Mouse (Mus musculus) intestine, embryonic 16.5 days (tissue): Measurements from ENCODE around the gene Idnk. TPM values are rescaled to one million over a fixed set of nuclear protein-coding genes. Genes with fewer than 3 reads are reported as not detected.
"Not testable (repeated sequence)": the region's sequence is repeated elsewhere in the genome, so short reads cannot be mapped to it uniquely, and the experiment has no call there.

Experiments used
- ATAC-seq: fragments of 200-750 bp; cut with Nextera tagmentation; 2 replicates; pipeline ENCODE4 v1.8.0; 2017; ENCODE audit warnings: moderate TSS enrichment, moderate library complexity
- H3K27ac ChIP-seq: fragments of 300-500 bp; sonication (generic); 2 replicates; pipeline ENCODE4 v1.5.1; 2014; ENCODE audit warnings: mild to moderate bottlenecking, low read length
- H3K27me3 ChIP-seq: fragments of 300-500 bp; sonication (generic); replicated peaks from 2 replicates; pipeline ENCODE4 v1.6.1; 2014; ENCODE audit warnings: low read length, control low read depth, mixed read lengths; ENCODE audit not compliant: control insufficient read depth, insufficient read depth
- H3K36me3 ChIP-seq: fragments of 300-500 bp; sonication (generic); 2 replicates; pipeline ENCODE4 v1.6.1; 2014; ENCODE audit warnings: low read length, control low read depth; ENCODE audit not compliant: control insufficient read depth, insufficient read depth
- H3K4me1 ChIP-seq: fragments of 300-500 bp; sonication (generic); 2 replicates; pipeline ENCODE4 v1.6.1; 2014; ENCODE audit warnings: low read length, control low read depth, mixed read lengths; ENCODE audit not compliant: control insufficient read depth, insufficient read depth
- H3K4me2 ChIP-seq: fragments of 300-500 bp; sonication (generic); 2 replicates; pipeline ENCODE4 v1.6.1; 2014; ENCODE audit warnings: low read depth, low read length, control low read depth
- H3K4me3 ChIP-seq: fragments of 300-500 bp; sonication (generic); 2 replicates; pipeline ENCODE4 v1.5.1; 2014; ENCODE audit warnings: mild to moderate bottlenecking, low read length
- H3K9ac ChIP-seq: fragments of 300-500 bp; sonication (generic); 2 replicates; pipeline ENCODE4 v1.6.1; 2014; ENCODE audit warnings: low read depth, low read length
- H3K9me3 ChIP-seq: fragments of 300-500 bp; sonication (generic); 2 replicates; pipeline ENCODE4 v1.6.1; 2016; ENCODE audit warnings: low read length, control low read depth; ENCODE audit not compliant: control insufficient read depth
- WGBS: fragments of 180-500 bp; shearing (Covaris S2); extraction: QIAGEN DNeasy Blood & Tissue Kit; methylation state at CpG from one replicate; pipeline ENCODE4 v1.1.7; 2014; 5-methylcytosine and 5-hydroxymethylcytosine counted together
- polyA plus RNA-seq: library from polyadenylated mRNA; unstranded; fragments of >200 nt; fragmentation: Nextera tagmentation; extraction: Ambion mirVana; gene quantifications from 2 replicates; pipeline ENCODE4 v1.2.1, GENCODE M21; 2015

The Idnk gene
- polyA plus RNA-seq, 1 experiment from 2014 or later, result 53.8 TPM

- WGBS, result 22% methylated on average over 4 of the region's 4 CpGs
- Histone ChIP-seq H3K4me1 (peaks cover 9% of the 10 kb centered on the region), H3K4me3 (peak overlapping the region; percentile 98), H3K36me3 (no peaks in the 10 kb centered on the region), H3K4me2 (peak overlapping the region; percentile 50), H3K27me3 (no peaks in the 10 kb centered on the region), H3K9me3 (no peaks in the 10 kb centered on the region), H3K27ac (peak overlapping the region; percentile 98), H3K9ac (peak overlapping the region; percentile 99)
- ATAC-seq, result no peak
Measured at GRCm38 (mm10) chr13:58129687-58130246, 27.7 kb upstream of the Idnk start.

- no peak overlapping the region for H3K4me2 ChIP-seq
- H3K27ac ChIP-seq, result no peak overlapping the region
- no peaks in the 10 kb centered on the region for H3K27me3 ChIP-seq
- ATAC-seq, result no peak
- H3K9me3 ChIP-seq, result no peaks in the 10 kb centered on the region
- H3K36me3 ChIP-seq, result no peaks in the 10 kb centered on the region
- 47% methylated on average over 3 of the region's 3 CpGs for WGBS
- no peak overlapping the region for H3K4me3 ChIP-seq
- H3K4me1 ChIP-seq, result 0 out of 2 replicates have a peak, but pooled peaks cover 5% of the 10 kb centered on the region
- H3K9ac ChIP-seq, result no peak overlapping the region
Measured at GRCm38 (mm10) chr13:58131692-58132091, 25.8 kb upstream of the Idnk start.

- H3K36me3 ChIP-seq, H3K4me1 ChIP-seq, H3K9me3 ChIP-seq, H3K4me2 ChIP-seq, H3K9ac ChIP-seq, H3K4me3 ChIP-seq, ATAC-seq, H3K27ac ChIP-seq, H3K27me3 ChIP-seq: not testable (repeated sequence)
- 95% methylated on average over 8 of the region's 8 CpGs for WGBS
Measured at GRCm38 (mm10) chr13:58146603-58147002, 10.8 kb upstream of the Idnk start.

DNA sequence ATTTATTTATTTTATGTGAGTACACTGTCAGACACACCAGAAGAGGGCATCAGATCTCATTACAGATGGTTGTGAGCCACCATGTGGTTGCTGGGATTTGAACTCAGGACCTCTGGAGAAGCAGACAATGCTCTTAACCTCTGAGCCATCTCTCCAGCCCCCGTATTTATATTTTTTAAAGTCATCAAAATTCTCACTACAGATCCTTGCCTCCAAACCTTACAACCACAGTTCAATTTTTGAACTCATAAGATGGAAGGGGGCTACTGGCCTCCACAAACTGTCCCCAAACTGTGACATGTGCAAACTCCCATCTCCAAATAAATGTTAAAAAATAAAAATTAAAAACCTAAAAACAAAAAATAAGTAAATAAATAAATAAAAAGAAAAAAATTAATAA, 9.7 kb upstream of the Idnk start:
- no peak overlapping the region for H3K4me2 ChIP-seq
- WGBS, result 81% methylated on average over 1 of the region's 1 CpGs
- peaks cover 6% of the 10 kb centered on the region for H3K4me1 ChIP-seq
- H3K9me3 ChIP-seq, result no peaks in the 10 kb centered on the region
- H3K36me3 ChIP-seq, result no peaks in the 10 kb centered on the region
- no peak overlapping the region for H3K9ac ChIP-seq
- no peaks in the 10 kb centered on the region for H3K27me3 ChIP-seq
- no peak for ATAC-seq
- no peak overlapping the region for H3K27ac ChIP-seq
- no peak overlapping the region for H3K4me3 ChIP-seq

DNA sequence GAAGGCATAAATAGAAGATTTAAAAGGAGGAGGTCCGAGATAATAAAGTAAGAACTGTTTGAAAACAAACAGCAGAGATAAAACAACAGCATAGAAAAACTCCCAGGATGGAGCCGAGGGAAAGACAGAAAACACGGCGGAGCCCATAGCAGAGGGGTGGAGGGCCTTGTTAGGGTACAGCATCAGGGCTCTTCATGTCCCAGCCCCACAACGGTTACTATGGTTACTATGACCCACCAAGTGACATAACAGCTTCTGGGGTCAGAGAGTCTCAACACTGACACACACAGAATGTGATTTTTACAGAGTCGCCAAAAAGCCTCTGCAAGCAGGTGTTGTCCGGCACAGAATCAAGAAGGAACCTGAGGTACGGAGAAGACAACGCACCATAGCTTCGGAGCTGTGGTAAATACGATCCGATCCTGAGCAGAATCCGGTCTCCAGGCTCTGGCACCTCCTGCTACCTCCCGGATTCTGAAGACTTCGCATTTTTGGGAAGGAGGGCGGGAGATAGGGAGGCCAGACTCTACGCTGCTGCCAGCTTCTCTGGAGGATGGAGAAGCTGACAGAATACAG, 9.1 kb upstream of the Idnk start:
- Histone ChIP-seq H3K36me3 (no peaks in the 10 kb centered on the region), H3K4me1 (peaks cover 6% of the 10 kb centered on the region), H3K27me3 (no peaks in the 10 kb centered on the region), H3K27ac (no peak overlapping the region), H3K9ac (peak overlapping the region; percentile 53; the same call in 1 of the 2 replicates), H3K9me3 (no peaks in the 10 kb centered on the region), H3K4me2 (peak overlapping the region; percentile 72), H3K4me3 (peak overlapping the region; percentile 43)
- under 1% methylated on average over 17 of the region's 17 CpGs for WGBS
- ATAC-seq, result peak; percentile 89

- ATAC-seq, result peak; percentile 72
- H3K9me3 ChIP-seq, result no peaks in the 10 kb centered on the region
- peak overlapping the region; percentile 43 for H3K4me3 ChIP-seq
- peak overlapping the region; percentile 72 for H3K4me2 ChIP-seq
- no peaks in the 10 kb centered on the region for H3K27me3 ChIP-seq
- H3K4me1 ChIP-seq, result peaks cover 6% of the 10 kb centered on the region
- H3K9ac ChIP-seq, result no peak overlapping the region
- H3K36me3 ChIP-seq, result no peaks in the 10 kb centered on the region
- WGBS, result 44% methylated on average over 5 of the region's 5 CpGs
- no peak overlapping the region for H3K27ac ChIP-seq
Measured at GRCm38 (mm10) chr13:58149033-58149558, 8.4 kb upstream of the Idnk start.

DNA sequence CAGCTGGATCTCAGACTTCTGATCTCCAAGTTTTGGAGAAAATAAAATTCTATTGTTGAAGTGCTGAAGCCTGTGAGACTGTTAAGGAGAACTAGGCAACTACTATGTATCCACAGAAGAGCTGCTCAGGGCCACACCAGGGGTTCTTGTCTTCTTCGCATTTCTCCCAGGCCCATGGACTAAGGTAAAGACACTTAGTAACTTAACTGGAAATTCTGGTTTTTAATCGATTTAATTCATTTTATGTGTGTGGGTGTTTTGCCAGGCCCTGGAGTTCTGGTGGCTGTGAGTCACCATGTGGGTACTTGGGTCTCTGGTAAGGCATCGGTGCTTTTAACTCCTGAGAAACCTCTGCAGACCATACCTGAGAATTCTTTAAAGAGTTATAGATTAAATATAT, 7.8 kb upstream of the Idnk start:
- Histone ChIP-seq H3K27me3 (no peaks in the 10 kb centered on the region), H3K4me3 (no peak overlapping the region), H3K27ac (no peak overlapping the region), H3K4me2 (no peak overlapping the region), H3K9ac (no peak overlapping the region), H3K9me3 (no peaks in the 10 kb centered on the region), H3K36me3 (no peaks in the 10 kb centered on the region), H3K4me1 (peaks cover 6% of the 10 kb centered on the region)
- ATAC-seq, result no peak
- WGBS, result 87% methylated on average over 3 of the region's 3 CpGs

DNA sequence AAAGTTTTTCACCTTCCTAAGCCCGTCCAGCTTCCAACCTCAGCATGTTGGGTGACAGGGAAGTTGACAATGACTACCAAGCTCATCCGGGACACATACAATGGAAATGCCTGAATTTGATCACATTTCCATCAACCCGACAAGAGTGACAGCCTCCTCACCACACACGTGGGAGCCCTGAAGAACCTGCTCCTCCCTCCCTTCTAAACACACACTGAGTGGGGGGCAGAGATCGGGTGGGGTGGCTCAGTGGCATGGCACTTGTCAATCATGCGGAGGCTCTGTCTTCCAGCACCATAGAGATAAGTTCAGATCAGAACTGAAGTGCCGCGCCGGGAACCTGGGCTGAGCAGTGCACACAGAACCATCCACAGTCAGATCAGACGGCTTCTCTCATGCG, 7.0 kb upstream of the Idnk start:
- H3K27ac ChIP-seq, result no peak overlapping the region
- H3K9me3 ChIP-seq, result no peaks in the 10 kb centered on the region
- no peak for ATAC-seq
- no peak overlapping the region for H3K4me2 ChIP-seq
- H3K4me3 ChIP-seq, result no peak overlapping the region
- 79% methylated on average over 11 of the region's 11 CpGs for WGBS
- no peak overlapping the region for H3K9ac ChIP-seq
- H3K36me3 ChIP-seq, result no peaks in the 10 kb centered on the region
- H3K27me3 ChIP-seq, result no peaks in the 10 kb centered on the region
- H3K4me1 ChIP-seq, result peaks cover 6% of the 10 kb centered on the region

DNA sequence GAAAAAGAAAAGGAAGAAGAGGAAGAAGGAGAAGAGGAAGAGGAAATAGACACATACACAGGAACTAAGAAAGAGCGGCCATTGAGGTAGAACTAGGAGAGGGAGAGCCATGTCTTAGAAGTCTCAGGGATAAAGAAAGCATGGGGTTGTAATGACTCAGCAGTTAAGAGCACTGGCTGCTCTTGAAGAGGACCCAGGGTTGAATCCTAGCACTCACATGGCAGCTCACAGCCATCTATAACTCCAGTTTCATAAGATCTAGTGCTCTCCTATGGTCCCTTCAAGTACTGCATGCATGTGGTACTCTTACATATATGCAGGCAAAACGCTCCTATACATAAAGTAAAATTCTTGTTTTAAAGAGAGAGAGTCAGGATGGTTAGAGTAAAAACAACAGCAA, 1.4 kb upstream of the Idnk start:
- 93% methylated on average over 2 of the region's 2 CpGs for WGBS
- H3K4me2 ChIP-seq, result no peak overlapping the region
- H3K27me3 ChIP-seq, result no peaks in the 10 kb centered on the region
- H3K27ac ChIP-seq, result no peak overlapping the region
- no peaks in the 10 kb centered on the region for H3K9me3 ChIP-seq
- H3K4me3 ChIP-seq, result no peak overlapping the region
- peaks cover 6% of the 10 kb centered on the region for H3K36me3 ChIP-seq
- H3K9ac ChIP-seq, result no peak overlapping the region
- ATAC-seq, result no peak
- 0 out of 2 replicates have a peak, but pooled peaks cover 4% of the 10 kb centered on the region for H3K4me1 ChIP-seq
